Mouse (Mus musculus) heart, postnatal 0 days (tissue): ENCODE results near the gene Slc30a3.

ENCODE experiments used
- CTCF ChIP-seq: IDR thresholded peaks from 2 replicates; pipeline ENCODE4 v1.5.1; 2016; ENCODE audit warnings: antibody characterized with exemption, control low read depth, low read depth
- EP300 ChIP-seq: IDR thresholded peaks from 2 replicates; pipeline ENCODE4 v1.6.1; 2016; ENCODE audit warnings: antibody characterized with exemption, low read depth

GRCm38 (mm10) chr5:31094799-31095691 lies 13.0 kb downstream of the Slc30a3 start:
- no peak for TF ChIP-seq CTCF
- TF ChIP-seq EP300: no peak
